Mouse (Mus musculus) CH12.LX (cell line): ENCODE data around the gene Chac1. TPM values are rescaled to one million over a fixed set of nuclear protein-coding genes. Genes with fewer than 3 reads are reported as not detected.

Experiments used
- DNase-seq: peaks from one replicate; pipeline ENCODE4 v3.0.0-alpha.2; 2013; ENCODE audit errors: extremely low read depth
- H3K27ac ChIP-seq: 2 replicates; pipeline ENCODE4 v1.5.1; 2012; ENCODE audit warnings: low read depth, mild to moderate bottlenecking, control low read depth, moderate library complexity; ENCODE audit not compliant: insufficient read depth
- H3K27me3 ChIP-seq: replicated peaks from 2 replicates; pipeline ENCODE3; 2012; ENCODE audit warnings: inconsistent platforms
- H3K36me3 ChIP-seq, 2 experiments: replicated peaks in 1 of 2; 2 replicates each; pipeline versions ENCODE3 to v1.6.1; 2012; ENCODE audit warnings: inconsistent platforms in 1 of 2, low read length in 1 of 2, mild to moderate bottlenecking in 1 of 2, mixed read lengths in 1 of 2, moderate library complexity in 1 of 2; ENCODE audit not compliant: control insufficient read depth in 1 of 2, insufficient read depth in 1 of 2
- H3K4me1 ChIP-seq, 2 experiments: 2 replicates each; pipeline ENCODE4 v1.6.1; 2012; ENCODE audit warnings: inconsistent platforms in 1 of 2, moderate library complexity in 1 of 2; ENCODE audit not compliant: insufficient read depth in 2 of 2, control insufficient read depth in 1 of 2
- H3K4me2 ChIP-seq: 2 replicates; pipeline ENCODE4 v1.6.1; 2012; ENCODE audit warnings: low read depth, mild to moderate bottlenecking, control low read depth; ENCODE audit not compliant: poor library complexity, insufficient read depth, severe bottlenecking
- H3K4me3 ChIP-seq, 3 experiments: fragments of 150-350 bp in 1 of 3; sonication (generic) in 1 of 3; replicated peaks in 1 of 3; 2 replicates each; pipeline versions ENCODE3 to v1.5.1; 2011 to 2012; ENCODE audit warnings: low read depth in 2 of 3, low read length in 2 of 3, mild to moderate bottlenecking in 2 of 3, moderate library complexity in 2 of 3, control low read depth in 1 of 3, improper control_type of control experiment in 1 of 3, inconsistent platforms in 1 of 3, mixed read lengths in 1 of 3; ENCODE audit not compliant: poor library complexity in 1 of 3
- H3K79me2 ChIP-seq: replicated peaks from 2 replicates; pipeline ENCODE4 v1.6.1; 2012; ENCODE audit warnings: mild to moderate bottlenecking, moderate library complexity; ENCODE audit not compliant: control insufficient read depth, poor library complexity, insufficient read depth, severe bottlenecking; ENCODE audit errors: extremely low read depth
- H3K9ac ChIP-seq: 2 replicates; pipeline ENCODE4 v1.6.1; 2012; ENCODE audit warnings: low read depth, mild to moderate bottlenecking, control low read depth, moderate library complexity; ENCODE audit not compliant: insufficient read depth
- H3K9me3 ChIP-seq: replicated peaks from 2 replicates; pipeline ENCODE3; 2012; ENCODE audit warnings: low read length, inconsistent platforms, mixed read lengths
- BHLHE40 ChIP-seq: IDR thresholded peaks from 2 replicates; pipeline ENCODE4 v1.6.1; 2011; ENCODE audit warnings: mild to moderate bottlenecking, low read depth, low read length, improper control_type of control experiment
- CHD2 ChIP-seq: IDR thresholded peaks from 2 replicates; pipeline ENCODE4 v1.6.1; 2011; ENCODE audit warnings: low read length, improper control_type of control experiment
- E2F4 ChIP-seq: IDR thresholded peaks from 2 replicates; pipeline ENCODE4 v1.6.1; 2011; ENCODE audit warnings: low read depth, low read length, improper control_type of control experiment; ENCODE audit not compliant: insufficient replicate concordance
- ELF1 ChIP-seq: IDR thresholded peaks from 2 replicates; pipeline ENCODE4 v1.6.1; 2014; ENCODE audit warnings: low read depth, mild to moderate bottlenecking, inconsistent platforms, low read length, improper control_type of control experiment
- EP300 ChIP-seq: IDR thresholded peaks from 2 replicates; pipeline ENCODE4 v1.6.1; 2011; ENCODE audit warnings: low read length, improper control_type of control experiment
- GABPA ChIP-seq: IDR thresholded peaks from 2 replicates; pipeline ENCODE4 v1.6.1; 2012; ENCODE audit warnings: low read depth, low read length, improper control_type of control experiment, inconsistent platforms; ENCODE audit not compliant: insufficient replicate concordance
- HCFC1 ChIP-seq: IDR thresholded peaks from 2 replicates; pipeline ENCODE4 v1.6.1; 2012; ENCODE audit warnings: low read depth, mild to moderate bottlenecking, inconsistent platforms, low read length, improper control_type of control experiment
- JUND ChIP-seq: conservative IDR thresholded peaks from 2 replicates; pipeline ENCODE4 v1.6.1; 2011; ENCODE audit warnings: low read depth, low read length, improper control_type of control experiment
- MAFK ChIP-seq: IDR thresholded peaks from 2 replicates; pipeline ENCODE4 v1.6.1; 2011; ENCODE audit warnings: low read length, improper control_type of control experiment; ENCODE audit not compliant: insufficient replicate concordance
- MAZ ChIP-seq: IDR thresholded peaks from 2 replicates; pipeline ENCODE4 v1.6.1; 2012; ENCODE audit warnings: low read depth, mild to moderate bottlenecking, inconsistent platforms, low read length, improper control_type of control experiment, moderate library complexity
- MYC ChIP-seq: IDR thresholded peaks from 2 replicates; pipeline ENCODE4 v1.6.1; 2011; ENCODE audit warnings: low read depth, mild to moderate bottlenecking, improper control_type of control experiment, low read length
- NELFE ChIP-seq: IDR thresholded peaks from 2 replicates; pipeline ENCODE4 v1.6.1; 2011; ENCODE audit warnings: low read depth, low read length, improper control_type of control experiment
- PAX5 ChIP-seq: IDR thresholded peaks from 2 replicates; pipeline ENCODE4 v1.6.1; 2012; ENCODE audit warnings: low read length, inconsistent platforms, mixed read lengths
- POLR2A ChIP-seq: IDR thresholded peaks from 2 replicates; pipeline ENCODE4 v1.6.1; 2011; ENCODE audit warnings: low read depth, mild to moderate bottlenecking, improper control_type of control experiment, low read length
- POLR2AphosphoS2 ChIP-seq: IDR thresholded peaks from 2 replicates; pipeline ENCODE4 v1.6.1; 2011; ENCODE audit warnings: low read depth, low read length, improper control_type of control experiment
- RAD21 ChIP-seq: IDR thresholded peaks from 2 replicates; pipeline ENCODE4 v1.6.1; 2011; ENCODE audit warnings: low read depth, mild to moderate bottlenecking, low read length, improper control_type of control experiment, moderate library complexity
- RCOR1 ChIP-seq: conservative IDR thresholded peaks from 2 replicates; pipeline ENCODE4 v1.6.1; 2012; ENCODE audit warnings: low read depth, mild to moderate bottlenecking, inconsistent platforms, low read length, improper control_type of control experiment
- SMC3 ChIP-seq: IDR thresholded peaks from 2 replicates; pipeline ENCODE4 v1.6.1; 2011; ENCODE audit warnings: low read depth, low read length, improper control_type of control experiment
- UBTF ChIP-seq: IDR thresholded peaks from 2 replicates; pipeline ENCODE4 v1.6.1; 2012; ENCODE audit warnings: low read depth, mild to moderate bottlenecking, inconsistent platforms, low read length, improper control_type of control experiment, moderate library complexity
- ZMIZ1 ChIP-seq: IDR thresholded peaks from 2 replicates; pipeline ENCODE4 v1.6.1; 2012; ENCODE audit warnings: low read depth, mild to moderate bottlenecking, inconsistent platforms, low read length, improper control_type of control experiment
- dilution Hi-C: fragments of 300-500 bp; cut with MboI; formaldehyde crosslinking; loops from 2 replicates; pipeline ENCODE4 v1.14.3; 2020; ENCODE audit warnings: low sequenced_read_pairs; ENCODE audit not compliant: extremely low pct_unique_long_range_greater_than_20kb, extremely low pct_ligation_motif_present
- in situ Hi-C: fragments of 300-500 bp; cut with MboI; formaldehyde crosslinking; loops from 3 replicates; pipeline ENCODE4 v1.14.3; 2019; ENCODE audit warnings: low sequenced_read_pairs, low pct_ligation_motif_present, low pct_unique_long_range_greater_than_20kb, mixed read lengths
- polyA plus RNA-seq: library from polyadenylated mRNA; unstranded; fragments of >175 nt; gene quantifications from 2 replicates; pipeline ENCODE4 v1.2.1, GENCODE M21; 2012; ENCODE audit warnings: low read depth; ENCODE audit not compliant: insufficient read length
- total RNA-seq, 2 experiments: library from RNA; depleted of rRNA; stranded (reverse); fragments of 300-350 nt in 1 of 2; fragments of >200 nt in 1 of 2; gene quantifications; 2 replicates each; pipeline ENCODE4 v1.2.3; 2012 to 2014

Gene Chac1
- total and polyA plus RNA-seq, 3 experiments = 33.4 to 95.6 (median 49.2) TPM

GRCm38 (mm10) chr2:119377826-119378225, 26.8 kb downstream of the Chac1 start:
- Histone ChIP-seq H3K27me3 (no peaks in the 10 kb centered on the region), H3K4me3 (no peak overlapping the region), H3K36me3 (peaks cover 81 to 96% of the 10 kb centered on the region in 2 experiments), H3K9me3 (no peaks in the 10 kb centered on the region), H3K9ac (no peak overlapping the region), H3K27ac (no peak overlapping the region), H3K79me2 (no peaks in the 10 kb centered on the region; the same call in 1 of the 2 replicates), H3K4me1 (no peaks in the 10 kb centered on the region), H3K4me2 (no peak overlapping the region)
- dilution Hi-C loops (no loop called here), in situ Hi-C loops (no loop called here)
- no peak for TF ChIP-seq ZMIZ1
- no peak for TF ChIP-seq RCOR1
- no peak for TF ChIP-seq CHD2
- no peak for DNase-seq

DNA sequence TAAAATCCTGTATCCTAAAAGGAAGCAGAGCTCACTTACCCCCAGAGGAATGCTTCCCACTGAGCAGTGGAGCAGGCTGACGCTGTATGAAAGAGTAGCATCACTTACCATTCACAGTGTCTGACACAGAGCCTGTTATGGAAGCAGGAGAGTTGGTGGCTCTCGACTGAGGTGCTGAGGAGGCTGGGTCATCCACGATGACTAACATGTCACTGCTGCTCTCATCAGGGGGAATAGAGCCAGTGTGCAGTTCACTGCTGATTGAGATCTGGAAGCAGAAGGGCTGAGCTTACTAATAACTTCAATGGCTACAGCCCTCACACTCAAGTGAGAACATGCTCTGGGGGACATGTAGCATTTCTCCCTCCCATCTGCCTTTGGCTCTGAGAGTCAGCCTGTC, 28.4 kb downstream of the Chac1 start:
- H3K27ac ChIP-seq = no peak overlapping the region
- H3K9me3 ChIP-seq = no peaks in the 10 kb centered on the region
- no peaks in the 10 kb centered on the region; the same call in 1 of the 2 replicates for H3K79me2 ChIP-seq
- no peaks in the 10 kb centered on the region for H3K27me3 ChIP-seq
- no peak overlapping the region for H3K9ac ChIP-seq
- dilution Hi-C loops = no loop called here
- no peak overlapping the region for H3K4me3 ChIP-seq
- no peak for DNase-seq
- no peaks in the 10 kb centered on the region for H3K4me1 ChIP-seq
- TF ChIP-seq MAFK (no peak), JUND (no peak), E2F4 (no peak), RAD21 (no peak), BHLHE40 (no peak), EP300 (no peak), POLR2A (no peak), PAX5 (no peak), NELFE (no peak), GABPA (no peak), UBTF (no peak), HCFC1 (no peak), POLR2AphosphoS2 (no peak), MAZ (no peak), SMC3 (no peak), MYC (no peak), RCOR1 (no peak), ELF1 (no peak)
- H3K4me2 ChIP-seq = no peak overlapping the region
- in situ Hi-C loops = no loop called here
- H3K36me3 ChIP-seq = peaks cover 73 to 97% of the 10 kb centered on the region in 2 experiments
